ENCODE assay signal across 10 mouse cellular contexts in genomic region chr15:79151881-79152280, GRCm38 (mm10). TPM values are rescaled to one million over a fixed set of nuclear protein-coding genes. Genes with fewer than 3 reads are reported as not detected.
DNase-seq lines count a peak whose midpoint lies in the region; ATAC-seq and TF ChIP-seq lines count a peak whose summit lies in the region.
"Had no signal": no experiment of that assay in that cellular context is flagged by ENCODE, and none has a peak within 500 bp of the region (broad histone marks: within the 10 kb centered on the region; RNA-seq: fewer than 3 reads in every experiment).

No protein-coding gene starts in this region.

- no peak overlapping the region for H3K4me3 ChIP-seq in forebrain, embryonic 10.5 days
- H3K4me3 ChIP-seq in intestine, embryonic 16.5 days (ENCODE audit: low read length) = no peak overlapping the region
- no peak overlapping the region for H3K4me3 ChIP-seq in neural tube, embryonic 13.5 days
- no peak overlapping the region for H3K4me3 ChIP-seq in heart, adult 2 months

- 0 out of 2 replicates have a peak overlapping the region, but pooled peaks have one; percentile 3 for H3K9ac ChIP-seq in intestine, embryonic 16.5 days (ENCODE audit: low read depth, low read length)
- peak overlapping the region; percentile 43 for H3K9ac ChIP-seq in neural tube, embryonic 13.5 days
- no peak overlapping the region for H3K9ac ChIP-seq in heart, adult 2 months (ENCODE audit: low read depth, low read length)

- peaks cover 65% of the 10 kb centered on the region for H3K36me3 ChIP-seq in forebrain, embryonic 10.5 days (replicated peaks)
- peaks cover 20% of the 10 kb centered on the region for H3K36me3 ChIP-seq in intestine, embryonic 16.5 days (ENCODE audit: control insufficient read depth, insufficient read depth, low read length)
- peaks cover 46% of the 10 kb centered on the region for H3K36me3 ChIP-seq in neural tube, embryonic 13.5 days
- H3K36me3 ChIP-seq in heart, adult 2 months (ENCODE audit: control insufficient read depth, insufficient read depth, low read length) = no peaks in the 10 kb centered on the region

- H3K9me3 ChIP-seq in forebrain, embryonic 10.5 days = no peaks in the 10 kb centered on the region
- H3K9me3 ChIP-seq in intestine, embryonic 16.5 days (ENCODE audit: control insufficient read depth, low read length) = no peaks in the 10 kb centered on the region
- H3K9me3 ChIP-seq in neural tube, embryonic 13.5 days = no peaks in the 10 kb centered on the region

- no peak for ATAC-seq in intestine, embryonic 16.5 days
- peak; percentile 47 for ATAC-seq in neural tube, embryonic 13.5 days (ENCODE audit: low read depth)
- ATAC-seq: CD4-positive, CD25-positive, alpha-beta regulatory T cell, adult 4 months had no signal

- no peak overlapping the region for H3K4me2 ChIP-seq in intestine, embryonic 16.5 days (ENCODE audit: low read depth, low read length)
- no peak overlapping the region for H3K4me2 ChIP-seq in neural tube, embryonic 13.5 days

- WGBS in forebrain, embryonic 10.5 days = 44% methylated on average over 8 of the region's 8 CpGs
- WGBS in intestine, embryonic 16.5 days = 79% methylated on average over 8 of the region's 8 CpGs
- WGBS in neural tube, embryonic 13.5 days = 43% methylated on average over 8 of the region's 8 CpGs
- 77% methylated on average over 8 of the region's 8 CpGs for WGBS in heart, adult 2 months

- peak overlapping the region; percentile 84 for H3K27ac ChIP-seq in forebrain, embryonic 10.5 days
- 0 out of 2 replicates have a peak overlapping the region, but pooled peaks have one; percentile 14 for H3K27ac ChIP-seq in intestine, embryonic 16.5 days (ENCODE audit: low read length)
- H3K27ac ChIP-seq in neural tube, embryonic 13.5 days (replicated peaks) = peak overlapping the region; percentile 92
- no peak overlapping the region for H3K27ac ChIP-seq in heart, adult 2 months

- no peak for TF ChIP-seq CTCF in heart, adult 2 months (IDR thresholded peaks at IDR 0.05)

- TF ChIP-seq EP300 in heart, adult 2 months (IDR thresholded peaks at IDR 0.05; ENCODE audit: insufficient read depth, low read depth, low read length) = no peak

- peak; percentile 36 to 54 for DNase-seq in left cerebral cortex, postnatal 14 days (ENCODE audit: low spot score in 2 of 2)
- no peak for DNase-seq in left cerebral cortex, adult 11 months (ENCODE audit: low spot score)
- DNase-seq in forebrain, embryonic 10.5 days (ENCODE audit: extremely low spot score, low spot score) = no peak
- no peak for DNase-seq in heart, adult 2 months
- DNase-seq in heart, postnatal 25 days (ENCODE audit: low spot score) = no peak
- DNase-seq in ovary, adult 18-20 months (ENCODE audit: low spot score) = no peak
- DNase-seq: heart, postnatal 36 days had no signal

- intact Hi-C loops in left cerebral cortex, postnatal 14 days (cut with DNase I) = no loop called here
- intact Hi-C loops in heart, adult 2 months (cut with DNase I) = no loop called here
- intact Hi-C loops in heart, postnatal 25 days (cut with DNase I) = no loop called here

- no peak for TF ChIP-seq POLR2A in heart, adult 2 months (IDR thresholded peaks at IDR 0.05; ENCODE audit: insufficient read depth, low read depth, low read length)

- no peaks in the 10 kb centered on the region for H3K79me2 ChIP-seq in heart, adult 2 months (replicated peaks; ENCODE audit: control insufficient read depth, insufficient read depth, low read length)

- H3K4me1 ChIP-seq in forebrain, embryonic 10.5 days = peaks cover 53% of the 10 kb centered on the region
- H3K4me1 ChIP-seq in intestine, embryonic 16.5 days (ENCODE audit: control insufficient read depth, insufficient read depth, low read length) = no peaks in the 10 kb centered on the region; the same call in 1 of the 2 replicates
- peaks cover 32% of the 10 kb centered on the region for H3K4me1 ChIP-seq in neural tube, embryonic 13.5 days (replicated peaks)
- H3K4me1 ChIP-seq in heart, adult 2 months (ENCODE audit: control insufficient read depth, insufficient read depth, low read length) = no peaks in the 10 kb centered on the region; the same call in 1 of the 2 replicates

- H3K27me3 ChIP-seq in forebrain, embryonic 10.5 days (ENCODE audit: poor library complexity, severe bottlenecking) = no peaks in the 10 kb centered on the region
- no peaks in the 10 kb centered on the region; the same call in 1 of the 2 replicates for H3K27me3 ChIP-seq in intestine, embryonic 16.5 days (replicated peaks; ENCODE audit: control insufficient read depth, insufficient read depth, low read length)
- H3K27me3 ChIP-seq in neural tube, embryonic 13.5 days = no peaks in the 10 kb centered on the region
- H3K27me3 ChIP-seq in heart, adult 2 months (ENCODE audit: control insufficient read depth, insufficient read depth, low read length) = no peaks in the 10 kb centered on the region

RNA-seq across cellular contexts. Expression of gene 1700088E04Rik, which starts 10.8 kb away (rescaled TPM):
- total RNA-seq in left cerebral cortex, postnatal 14 days (2021) = 10 to 100 TPM; 10.8 to 13.3 TPM
- polyA plus RNA-seq in forebrain, embryonic 10.5 days (2016; fragmentation: Nextera tagmentation; extraction: Ambion mirVana) = 6.9 and 8.1 TPM in 2 replicates
- polyA plus RNA-seq in intestine, embryonic 16.5 days (2015; fragmentation: Nextera tagmentation; extraction: Ambion mirVana) = 4.2 and 5.7 TPM in 2 replicates
- polyA plus RNA-seq in neural tube, embryonic 13.5 days (2015; fragmentation: Nextera tagmentation; extraction: Ambion mirVana) = 12.4 and 13.1 TPM in 2 replicates
- total RNA-seq in heart, adult 2 months (2021) = 1 to 10 TPM; 1.8 to 2.6 TPM
- 2.8 and 3.8 TPM in 2 replicates for polyA plus RNA-seq in heart, adult 2 months (2012; rRNA removed)
- total RNA-seq in heart, postnatal 25 days (2021) = 1 to 10 TPM; 1.6 to 1.7 TPM

RNA-seq across cellular contexts. Expression of gene Polr2f, which starts 11.1 kb away (rescaled TPM):
- 100 to 1,000 TPM; 109 to 114 TPM for total RNA-seq in left cerebral cortex, postnatal 14 days (2021)
- polyA plus RNA-seq in forebrain, embryonic 10.5 days (2016; fragmentation: Nextera tagmentation; extraction: Ambion mirVana) = 419 and 440 TPM in 2 replicates
- polyA plus RNA-seq in intestine, embryonic 16.5 days (2015; fragmentation: Nextera tagmentation; extraction: Ambion mirVana) = 287 and 317 TPM in 2 replicates
- polyA plus RNA-seq in neural tube, embryonic 13.5 days (2015; fragmentation: Nextera tagmentation; extraction: Ambion mirVana) = 259 and 278 TPM in 2 replicates
- 100 to 1,000 TPM; 126 to 145 TPM for total RNA-seq in heart, adult 2 months (2021)
- polyA plus RNA-seq in heart, adult 2 months (2012; rRNA removed) = 48.6 and 50.9 TPM in 2 replicates
- total RNA-seq in heart, postnatal 25 days (2021) = 100 to 1,000 TPM; 132 TPM

RNA-seq across cellular contexts. Expression of gene Sox10, which starts 13.2 kb away (rescaled TPM):
- 10 to 100 TPM; 24.0 to 35.5 TPM for total RNA-seq in left cerebral cortex, postnatal 14 days (2021)
- 1.2 and 1.3 TPM in 2 replicates for polyA plus RNA-seq in forebrain, embryonic 10.5 days (2016; fragmentation: Nextera tagmentation; extraction: Ambion mirVana)
- 5.2 and 5.4 TPM in 2 replicates for polyA plus RNA-seq in intestine, embryonic 16.5 days (2015; fragmentation: Nextera tagmentation; extraction: Ambion mirVana)
- polyA plus RNA-seq in neural tube, embryonic 13.5 days (2015; fragmentation: Nextera tagmentation; extraction: Ambion mirVana) = 20.4 and 23.5 TPM in 2 replicates
- 1 to 10 TPM; 1.1 to 1.3 TPM for total RNA-seq in heart, adult 2 months (2021)
- 4.5 and 4.9 TPM in 2 replicates for polyA plus RNA-seq in heart, adult 2 months (2012; rRNA removed)
- 1 to 10 TPM in 1 of 2 experiments, under 1 TPM in 1; 0.92 to 1.3 TPM for total RNA-seq in heart, postnatal 25 days (2021)
- polyA plus RNA-seq: CD4-positive, CD25-positive, alpha-beta regulatory T cell, adult 4 months had no signal

RNA-seq across cellular contexts. Expression of gene Micall1, which starts 43.2 kb away (rescaled TPM):
- total RNA-seq in left cerebral cortex, postnatal 14 days (2021) = 10 to 100 TPM; 22.1 to 27.8 TPM
- 5.1 and 5.5 TPM in 2 replicates for polyA plus RNA-seq in forebrain, embryonic 10.5 days (2016; fragmentation: Nextera tagmentation; extraction: Ambion mirVana)
- 5.2 and 6.3 TPM in 2 replicates for polyA plus RNA-seq in intestine, embryonic 16.5 days (2015; fragmentation: Nextera tagmentation; extraction: Ambion mirVana)
- polyA plus RNA-seq in neural tube, embryonic 13.5 days (2015; fragmentation: Nextera tagmentation; extraction: Ambion mirVana) = 10.4 and 11.2 TPM in 2 replicates
- total RNA-seq in heart, adult 2 months (2021) = 10 to 100 TPM; 43.0 to 45.7 TPM
- polyA plus RNA-seq in heart, adult 2 months (2012; rRNA removed) = 39.3 and 58.7 TPM in 2 replicates
- total RNA-seq in heart, postnatal 25 days (2021) = 10 to 100 TPM; 51.9 to 57.7 TPM

Comparison
In these comparisons a context has a peak if more than half of its experiments do, and no peak if none do; other contexts are left out.
1. DNase-seq: peak in left cerebral cortex, postnatal 14 days (2 of 2); none in left cerebral cortex, adult 11 months (single experiment), forebrain, embryonic 10.5 days (single experiment), heart, adult 2 months (0 of 2), heart, postnatal 25 days (single experiment) and ovary, adult 18-20 months (single experiment).